Comparison of ENCODE assay signal across 8 mouse cellular contexts in genomic region chr16:96080524-96080923, GRCm38 (mm10). TPM values are rescaled to one million over a fixed set of nuclear protein-coding genes. Genes with fewer than 3 reads are reported as not detected.
A peak's percentile ranks its signal among the peaks of the same experiment; 100 is the strongest.
DNase-seq lines count a peak whose midpoint lies in the region; ATAC-seq and TF ChIP-seq lines count a peak whose summit lies in the region.

No protein-coding gene starts in this region.

- no peak overlapping the region for H3K27ac ChIP-seq in heart, postnatal 0 days (ENCODE audit: low read depth)
- H3K27ac ChIP-seq in embryonic facial prominence, embryonic 11.5 days (replicated peaks; ENCODE audit: low read depth, low read length) = no peak overlapping the region
- H3K27ac ChIP-seq in hindbrain, embryonic 12.5 days = no peak overlapping the region
- no peak overlapping the region for H3K27ac ChIP-seq in midbrain, embryonic 13.5 days

- 80% methylated on average over 7 of the region's 7 CpGs for WGBS in heart, postnatal 0 days
- WGBS in embryonic facial prominence, embryonic 11.5 days = 88% methylated on average over 7 of the region's 7 CpGs
- WGBS in hindbrain, embryonic 12.5 days = 88% methylated on average over 7 of the region's 7 CpGs
- whole genome bisulfite sequencing in midbrain, embryonic 13.5 days = 85% methylated on average over 7 of the region's 7 CpGs

- DNase-seq in heart, postnatal 0 days (ENCODE audit: low spot score) = no peak
- no peak for DNase-seq in heart, postnatal 4 days
- no peak for DNase-seq in embryonic facial prominence, embryonic 11.5 days (ENCODE audit: low spot score)
- DNase-seq in right cerebral cortex, postnatal 14 days = no peak
- no peak for DNase-seq in layer of hippocampus, adult 11-12 months (ENCODE audit: low spot score)

- H3K4me2 ChIP-seq in heart, postnatal 0 days (ENCODE audit: low read depth, low read length) = peak overlapping the region; percentile 75; the same call in 1 of the 2 replicates
- no peak overlapping the region for H3K4me2 ChIP-seq in embryonic facial prominence, embryonic 11.5 days (ENCODE audit: low read depth, low read length)
- H3K4me2 ChIP-seq in hindbrain, embryonic 12.5 days (replicated peaks) = peak overlapping the region; percentile 64
- peak overlapping the region; percentile 72 for H3K4me2 ChIP-seq in midbrain, embryonic 13.5 days (replicated peaks)

- H3K9ac ChIP-seq in heart, postnatal 0 days (replicated peaks; ENCODE audit: low read depth, low read length) = no peak overlapping the region
- H3K9ac ChIP-seq in embryonic facial prominence, embryonic 11.5 days (replicated peaks; ENCODE audit: low read length) = no peak overlapping the region; the same call in 1 of the 2 replicates
- no peak overlapping the region for H3K9ac ChIP-seq in hindbrain, embryonic 12.5 days
- H3K9ac ChIP-seq in midbrain, embryonic 13.5 days (replicated peaks) = peak overlapping the region; percentile 58; the same call in 1 of the 2 replicates

- no peaks in the 10 kb centered on the region for H3K9me3 ChIP-seq in heart, postnatal 0 days (replicated peaks; ENCODE audit: control insufficient read depth, low read length)
- no peaks in the 10 kb centered on the region for H3K9me3 ChIP-seq in embryonic facial prominence, embryonic 11.5 days (replicated peaks; ENCODE audit: control insufficient read depth, low read length)
- no peaks in the 10 kb centered on the region for H3K9me3 ChIP-seq in hindbrain, embryonic 12.5 days (replicated peaks)
- H3K9me3 ChIP-seq in midbrain, embryonic 13.5 days = no peaks in the 10 kb centered on the region

- TF ChIP-seq EP300 in heart, postnatal 0 days (IDR thresholded peaks at IDR 0.05; ENCODE audit: low read depth) = no peak

- peaks cover 14% of the 10 kb centered on the region for H3K4me1 ChIP-seq in heart, postnatal 0 days (ENCODE audit: control insufficient read depth, insufficient read depth)
- no peaks in the 10 kb centered on the region for H3K4me1 ChIP-seq in embryonic facial prominence, embryonic 11.5 days (ENCODE audit: control insufficient read depth, insufficient read depth, low read length)
- peaks cover 13% of the 10 kb centered on the region for H3K4me1 ChIP-seq in hindbrain, embryonic 12.5 days
- H3K4me1 ChIP-seq in midbrain, embryonic 13.5 days (replicated peaks) = peaks cover 24% of the 10 kb centered on the region

- ATAC-seq in heart, postnatal 0 days (ENCODE audit: insufficient read depth, low read depth) = no peak
- ATAC-seq in embryonic facial prominence, embryonic 11.5 days (replicated peaks; ENCODE audit: insufficient number of reproducible peaks, low FRiP score, low TSS enrichment, low read depth) = no peak
- ATAC-seq in hindbrain, embryonic 12.5 days (ENCODE audit: low FRiP score) = no peak
- ATAC-seq in midbrain, embryonic 13.5 days = no peak
- ATAC-seq in granulocyte monocyte progenitor cell, adult 5-6 weeks (replicated peaks; ENCODE audit: poor library complexity, severe bottlenecking) = no peak

- no peak for TF ChIP-seq CTCF in heart, postnatal 0 days (IDR thresholded peaks at IDR 0.05; ENCODE audit: low read depth)

- H3K36me3 ChIP-seq in heart, postnatal 0 days (replicated peaks; ENCODE audit: control insufficient read depth, insufficient read depth, low read length) = peaks cover 33% of the 10 kb centered on the region
- H3K36me3 ChIP-seq in embryonic facial prominence, embryonic 11.5 days (replicated peaks; ENCODE audit: control insufficient read depth, insufficient read depth, low read depth, low read length) = no peaks in the 10 kb centered on the region
- H3K36me3 ChIP-seq in hindbrain, embryonic 12.5 days = peaks cover 34% of the 10 kb centered on the region
- peaks cover 44% of the 10 kb centered on the region for H3K36me3 ChIP-seq in midbrain, embryonic 13.5 days

- H3K27me3 ChIP-seq in heart, postnatal 0 days (ENCODE audit: control insufficient read depth, insufficient read depth, low read length) = no peaks in the 10 kb centered on the region
- no peaks in the 10 kb centered on the region for H3K27me3 ChIP-seq in embryonic facial prominence, embryonic 11.5 days (ENCODE audit: control insufficient read depth, insufficient read depth, low read length)
- no peaks in the 10 kb centered on the region for H3K27me3 ChIP-seq in hindbrain, embryonic 12.5 days
- H3K27me3 ChIP-seq in midbrain, embryonic 13.5 days = no peaks in the 10 kb centered on the region

- no peak overlapping the region for H3K4me3 ChIP-seq in heart, postnatal 0 days (ENCODE audit: low read depth, low read length)
- H3K4me3 ChIP-seq in embryonic facial prominence, embryonic 11.5 days (ENCODE audit: low read depth, low read length) = peak overlapping the region; percentile 99; the same call in 1 of the 2 replicates
- no peak overlapping the region for H3K4me3 ChIP-seq in hindbrain, embryonic 12.5 days
- peak overlapping the region; percentile 74; the same call in 1 of the 2 replicates for H3K4me3 ChIP-seq in midbrain, embryonic 13.5 days (replicated peaks)

RNA-seq across cellular contexts. Expression of gene Brwd1, which starts 1.8 kb away (rescaled TPM):
- total RNA-seq in heart, postnatal 0 days (2014; rRNA removed; ENCODE audit: low replicate concordance) = 69.0 and 72.1 TPM in 2 replicates
- 53.0 and 55.9 TPM in 2 replicates for polyA plus RNA-seq in heart, postnatal 0 days (2015; fragmentation: Nextera tagmentation; extraction: Ambion mirVana)
- total RNA-seq in heart, postnatal 4 days (2021) = 100 to 1,000 TPM; 101 to 109 TPM
- polyA plus RNA-seq in embryonic facial prominence, embryonic 11.5 days (2014; fragmentation: Nextera tagmentation; extraction: Ambion mirVana) = 157 and 164 TPM in 2 replicates
- polyA plus RNA-seq in hindbrain, embryonic 12.5 days (2016; fragmentation: Nextera tagmentation; extraction: Ambion mirVana) = 219 and 232 TPM in 2 replicates
- 287 and 303 TPM in 2 replicates for polyA plus RNA-seq in midbrain, embryonic 13.5 days (2015; fragmentation: Nextera tagmentation; extraction: Ambion mirVana)
- 44.6 and 57.6 TPM in 2 replicates for total RNA-seq in granulocyte monocyte progenitor cell, adult 5-6 weeks (2014; fragmentation: Nextera tagmentation)
- 37.2 and 41.7 TPM in 2 replicates for total RNA-seq in granulocyte monocyte progenitor cell, adult 5-6 weeks (2017)

RNA-seq across cellular contexts. Expression of gene Hmgn1, which starts 47.0 kb away (rescaled TPM):
- 56.7 and 76.8 TPM in 2 replicates for total RNA-seq in heart, postnatal 0 days (2014; rRNA removed; ENCODE audit: low replicate concordance)
- polyA plus RNA-seq in heart, postnatal 0 days (2015; fragmentation: Nextera tagmentation; extraction: Ambion mirVana) = 157 and 159 TPM in 2 replicates
- total RNA-seq in heart, postnatal 4 days (2021) = 100 to 1,000 TPM; 118 to 131 TPM
- 1,073 and 1,266 TPM in 2 replicates for polyA plus RNA-seq in embryonic facial prominence, embryonic 11.5 days (2014; fragmentation: Nextera tagmentation; extraction: Ambion mirVana)
- 655 and 709 TPM in 2 replicates for polyA plus RNA-seq in hindbrain, embryonic 12.5 days (2016; fragmentation: Nextera tagmentation; extraction: Ambion mirVana)
- 509 and 559 TPM in 2 replicates for polyA plus RNA-seq in midbrain, embryonic 13.5 days (2015; fragmentation: Nextera tagmentation; extraction: Ambion mirVana)
- total RNA-seq in granulocyte monocyte progenitor cell, adult 5-6 weeks (2014; fragmentation: Nextera tagmentation) = 112 and 114 TPM in 2 replicates
- total RNA-seq in granulocyte monocyte progenitor cell, adult 5-6 weeks (2017) = 92.2 and 128 TPM in 2 replicates

Comparison
In these comparisons a context has a peak if more than half of its experiments do, and no peak if none do; other contexts are left out.
1. H3K4me3 ChIP-seq: peak in embryonic facial prominence, embryonic 11.5 days (single experiment) and midbrain, embryonic 13.5 days (single experiment); none in heart, postnatal 0 days (single experiment) and hindbrain, embryonic 12.5 days (single experiment).